Mouse (Mus musculus): ENCODE results near the gene Pappa2. TPM values are rescaled to one million over a fixed set of nuclear protein-coding genes. Genes with fewer than 3 reads are reported as not detected.

Gene Pappa2
- polyA plus RNA-seq (2015; fragmentation: Nextera tagmentation; extraction: Ambion mirVana) = 0.51 and 0.58 TPM in 2 replicates

- WGBS = 57% methylated on average over 1 of the region's 1 CpGs
- no peaks in the 10 kb centered on the region for H3K4me1 ChIP-seq (ENCODE audit: control insufficient read depth, insufficient read depth, low read length)
- ATAC-seq = no peak
- no peak within 1 kb of the TSS for H3K9ac ChIP-seq (ENCODE audit: low read depth, low read length)
- no peaks in the 10 kb centered on the region for H3K27me3 ChIP-seq (ENCODE audit: control insufficient read depth, insufficient read depth, low read depth, low read length)
- H3K27ac ChIP-seq (ENCODE audit: low read length) = no peak within 1 kb of the TSS
- no peak within 1 kb of the TSS for H3K4me2 ChIP-seq (ENCODE audit: low read length)
- no peak within 1 kb of the TSS for H3K4me3 ChIP-seq (ENCODE audit: low read depth, low read length)
- no peaks in the 10 kb centered on the region for H3K9me3 ChIP-seq (replicated peaks; ENCODE audit: control insufficient read depth, low read length, poor library complexity, severe bottlenecking)
- no peaks in the 10 kb centered on the region for H3K36me3 ChIP-seq (ENCODE audit: control insufficient read depth, insufficient read depth, low read length)
These were observed at the start of gene Pappa2 for GRCm38 (mm10) chr1:158980390-158980789. TSS of gene Pappa2 (minus strand) at chr1:158980490.

GRCm38 (mm10) chr1:159029106-159029505 is 48.8 kb upstream of the Pappa2 start:
- no peaks in the 10 kb centered on the region for H3K27me3 ChIP-seq (ENCODE audit: control insufficient read depth, insufficient read depth, low read depth, low read length)
- no peaks in the 10 kb centered on the region for H3K36me3 ChIP-seq (ENCODE audit: control insufficient read depth, insufficient read depth, low read length)
- no peak for ATAC-seq
- H3K4me1 ChIP-seq (ENCODE audit: control insufficient read depth, insufficient read depth, low read length) = no peaks in the 10 kb centered on the region
- H3K4me2 ChIP-seq (ENCODE audit: low read length) = no peak overlapping the region
- H3K9ac ChIP-seq (ENCODE audit: low read depth, low read length) = no peak overlapping the region
- no peak overlapping the region for H3K27ac ChIP-seq (ENCODE audit: low read length)
- no peaks in the 10 kb centered on the region for H3K9me3 ChIP-seq (replicated peaks; ENCODE audit: control insufficient read depth, low read length, poor library complexity, severe bottlenecking)
- H3K4me3 ChIP-seq (ENCODE audit: low read depth, low read length) = no peak overlapping the region
- 94% methylated on average over 2 of the region's 2 CpGs for WGBS

GRCm38 (mm10) chr1:159014940-159015660 is 34.8 kb upstream of the Pappa2 start:
- no peaks in the 10 kb centered on the region for H3K9me3 ChIP-seq (replicated peaks; ENCODE audit: control insufficient read depth, low read length, poor library complexity, severe bottlenecking)
- peak; percentile 67; the same call in 1 of the 2 replicates for ATAC-seq
- no peaks in the 10 kb centered on the region for H3K36me3 ChIP-seq (ENCODE audit: control insufficient read depth, insufficient read depth, low read length)
- H3K27ac ChIP-seq (ENCODE audit: low read length) = 0 out of 2 replicates have a peak overlapping the region, but pooled peaks have one; percentile 20
- H3K4me1 ChIP-seq (ENCODE audit: control insufficient read depth, insufficient read depth, low read length) = peaks cover 2% of the 10 kb centered on the region; the same call in 1 of the 2 replicates
- no peak overlapping the region for H3K9ac ChIP-seq (ENCODE audit: low read depth, low read length)
- H3K4me2 ChIP-seq (ENCODE audit: low read length) = no peak overlapping the region
- no peak overlapping the region for H3K4me3 ChIP-seq (ENCODE audit: low read depth, low read length)
- 30% methylated on average over 5 of the region's 5 CpGs for WGBS
- H3K27me3 ChIP-seq (ENCODE audit: control insufficient read depth, insufficient read depth, low read depth, low read length) = no peaks in the 10 kb centered on the region

GRCm38 (mm10) chr1:158987042-158987441 is 6.8 kb upstream of the Pappa2 start:
- H3K9me3 ChIP-seq (replicated peaks; ENCODE audit: control insufficient read depth, low read length, poor library complexity, severe bottlenecking) = no peaks in the 10 kb centered on the region
- H3K4me2 ChIP-seq (ENCODE audit: low read length) = no peak overlapping the region
- H3K36me3 ChIP-seq (ENCODE audit: control insufficient read depth, insufficient read depth, low read length) = no peaks in the 10 kb centered on the region
- no peaks in the 10 kb centered on the region for H3K27me3 ChIP-seq (ENCODE audit: control insufficient read depth, insufficient read depth, low read depth, low read length)
- no peak overlapping the region for H3K4me3 ChIP-seq (ENCODE audit: low read depth, low read length)
- H3K4me1 ChIP-seq (ENCODE audit: control insufficient read depth, insufficient read depth, low read length) = no peaks in the 10 kb centered on the region
- ATAC-seq = no peak
- 79% methylated on average over 3 of the region's 3 CpGs for WGBS
- H3K27ac ChIP-seq (ENCODE audit: low read length) = no peak overlapping the region
- no peak overlapping the region for H3K9ac ChIP-seq (ENCODE audit: low read depth, low read length)

GRCm38 (mm10) chr1:158962340-158962739 is 17.9 kb downstream of the Pappa2 start:
- no peak for ATAC-seq
- Histone ChIP-seq H3K4me3 (ENCODE audit: low read depth, low read length) (no peak overlapping the region), H3K36me3 (ENCODE audit: control insufficient read depth, insufficient read depth, low read length) (no peaks in the 10 kb centered on the region), H3K9me3 (replicated peaks; ENCODE audit: control insufficient read depth, low read length, poor library complexity, severe bottlenecking) (no peaks in the 10 kb centered on the region), H3K27ac (ENCODE audit: low read length) (no peak overlapping the region), H3K4me2 (ENCODE audit: low read length) (no peak overlapping the region), H3K9ac (ENCODE audit: low read depth, low read length) (no peak overlapping the region), H3K4me1 (ENCODE audit: control insufficient read depth, insufficient read depth, low read length) (peaks cover 13% of the 10 kb centered on the region), H3K27me3 (ENCODE audit: control insufficient read depth, insufficient read depth, low read depth, low read length) (no peaks in the 10 kb centered on the region)
- 83% methylated on average over 5 of the region's 5 CpGs for WGBS

GRCm38 (mm10) chr1:158960984-158961383 is 19.3 kb downstream of the Pappa2 start:
- peaks cover 13% of the 10 kb centered on the region for H3K4me1 ChIP-seq (ENCODE audit: control insufficient read depth, insufficient read depth, low read length)
- no peaks in the 10 kb centered on the region for H3K36me3 ChIP-seq (ENCODE audit: control insufficient read depth, insufficient read depth, low read length)
- H3K9me3 ChIP-seq (replicated peaks; ENCODE audit: control insufficient read depth, low read length, poor library complexity, severe bottlenecking) = no peaks in the 10 kb centered on the region
- no peak overlapping the region for H3K9ac ChIP-seq (ENCODE audit: low read depth, low read length)
- H3K27ac ChIP-seq (ENCODE audit: low read length) = 0 out of 2 replicates have a peak overlapping the region, but pooled peaks have one; percentile 7
- H3K27me3 ChIP-seq (ENCODE audit: control insufficient read depth, insufficient read depth, low read depth, low read length) = no peaks in the 10 kb centered on the region
- ATAC-seq = no peak
- WGBS = 23% methylated on average over 4 of the region's 4 CpGs
- no peak overlapping the region for H3K4me3 ChIP-seq (ENCODE audit: low read depth, low read length)
- peak overlapping the region; percentile 43 for H3K4me2 ChIP-seq (ENCODE audit: low read length)

GRCm38 (mm10) chr1:158960549-158960948 is 19.7 kb downstream of the Pappa2 start:
- H3K4me2 ChIP-seq (ENCODE audit: low read length) = peak overlapping the region; percentile 43
- no peak overlapping the region for H3K27ac ChIP-seq (ENCODE audit: low read length)
- no peaks in the 10 kb centered on the region for H3K27me3 ChIP-seq (ENCODE audit: control insufficient read depth, insufficient read depth, low read depth, low read length)
- no peaks in the 10 kb centered on the region for H3K36me3 ChIP-seq (ENCODE audit: control insufficient read depth, insufficient read depth, low read length)
- H3K4me3 ChIP-seq (ENCODE audit: low read depth, low read length) = no peak overlapping the region
- peaks cover 13% of the 10 kb centered on the region for H3K4me1 ChIP-seq (ENCODE audit: control insufficient read depth, insufficient read depth, low read length)
- H3K9me3 ChIP-seq (replicated peaks; ENCODE audit: control insufficient read depth, low read length, poor library complexity, severe bottlenecking) = no peaks in the 10 kb centered on the region
- peak; percentile 72 for ATAC-seq
- 11% methylated on average over 8 of the region's 8 CpGs for WGBS
- H3K9ac ChIP-seq (ENCODE audit: low read depth, low read length) = 0 out of 2 replicates have a peak overlapping the region, but pooled peaks have one; percentile 31

- H3K4me3 ChIP-seq (ENCODE audit: low read depth, low read length) = no peak overlapping the region
- no peaks in the 10 kb centered on the region for H3K36me3 ChIP-seq (ENCODE audit: control insufficient read depth, insufficient read depth, low read length)
- H3K4me2 ChIP-seq (ENCODE audit: low read length) = no peak overlapping the region
These were observed 23.9 kb downstream of the Pappa2 start for GRCm38 (mm10) chr1:158956361-158956760.

GRCm38 (mm10) chr1:158954785-158955184 is 25.5 kb downstream of the Pappa2 start:
- no peak overlapping the region for H3K4me2 ChIP-seq (ENCODE audit: low read length)
- no peak overlapping the region for H3K4me3 ChIP-seq (ENCODE audit: low read depth, low read length)
- no peaks in the 10 kb centered on the region for H3K4me1 ChIP-seq (ENCODE audit: control insufficient read depth, insufficient read depth, low read length)
- no peaks in the 10 kb centered on the region for H3K27me3 ChIP-seq (ENCODE audit: control insufficient read depth, insufficient read depth, low read depth, low read length)
- no peak overlapping the region for H3K9ac ChIP-seq (ENCODE audit: low read depth, low read length)
- H3K36me3 ChIP-seq (ENCODE audit: control insufficient read depth, insufficient read depth, low read length) = no peaks in the 10 kb centered on the region
- no peaks in the 10 kb centered on the region for H3K9me3 ChIP-seq (replicated peaks; ENCODE audit: control insufficient read depth, low read length, poor library complexity, severe bottlenecking)
- WGBS = 71% methylated on average over 6 of the region's 6 CpGs
- ATAC-seq = no peak
- H3K27ac ChIP-seq (ENCODE audit: low read length) = no peak overlapping the region

More at GRCm38 (mm10) chr1:158956361-158956760, 23.9 kb downstream of the Pappa2 start:
- no peak for ATAC-seq
- H3K27ac ChIP-seq (ENCODE audit: low read length) = no peak overlapping the region
- H3K9me3 ChIP-seq (replicated peaks; ENCODE audit: control insufficient read depth, low read length, poor library complexity, severe bottlenecking) = no peaks in the 10 kb centered on the region
- no peaks in the 10 kb centered on the region for H3K27me3 ChIP-seq (ENCODE audit: control insufficient read depth, insufficient read depth, low read depth, low read length)
- H3K9ac ChIP-seq (ENCODE audit: low read depth, low read length) = no peak overlapping the region
- peaks cover 12% of the 10 kb centered on the region for H3K4me1 ChIP-seq (ENCODE audit: control insufficient read depth, insufficient read depth, low read length)
- WGBS = 90% methylated on average over 7 of the region's 7 CpGs

Data from midbrain, embryonic 16.5 days (tissue).